Mouse (Mus musculus) lung, postnatal 36 days (tissue): ENCODE data around the gene Lcp1.

ENCODE experiments used
- DNase-seq: peaks from one replicate; pipeline ENCODE4 v3.0.0; 2022; ENCODE audit warnings: mixed read lengths

The Lcp1 gene

DNA sequence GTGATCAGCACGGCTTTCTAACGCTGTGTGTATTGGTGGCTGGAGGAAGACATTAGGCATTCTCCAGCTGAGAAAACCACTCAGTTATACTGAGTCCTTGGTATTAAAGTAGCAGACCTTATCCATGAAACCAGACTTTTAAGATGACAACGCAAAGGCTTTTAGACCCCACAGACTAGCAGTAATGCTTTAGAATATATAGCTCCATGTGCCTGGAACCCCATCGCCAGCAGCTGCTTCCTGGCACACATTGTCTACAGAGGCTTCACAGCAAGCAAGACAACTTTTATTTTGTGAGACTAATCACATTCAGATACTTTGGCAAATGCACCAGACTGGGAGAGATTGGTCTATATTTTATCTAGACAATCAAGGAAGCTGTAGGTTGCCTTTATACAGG is 75.4 kb downstream of the Lcp1 start:
- no peak for DNase-seq

DNA sequence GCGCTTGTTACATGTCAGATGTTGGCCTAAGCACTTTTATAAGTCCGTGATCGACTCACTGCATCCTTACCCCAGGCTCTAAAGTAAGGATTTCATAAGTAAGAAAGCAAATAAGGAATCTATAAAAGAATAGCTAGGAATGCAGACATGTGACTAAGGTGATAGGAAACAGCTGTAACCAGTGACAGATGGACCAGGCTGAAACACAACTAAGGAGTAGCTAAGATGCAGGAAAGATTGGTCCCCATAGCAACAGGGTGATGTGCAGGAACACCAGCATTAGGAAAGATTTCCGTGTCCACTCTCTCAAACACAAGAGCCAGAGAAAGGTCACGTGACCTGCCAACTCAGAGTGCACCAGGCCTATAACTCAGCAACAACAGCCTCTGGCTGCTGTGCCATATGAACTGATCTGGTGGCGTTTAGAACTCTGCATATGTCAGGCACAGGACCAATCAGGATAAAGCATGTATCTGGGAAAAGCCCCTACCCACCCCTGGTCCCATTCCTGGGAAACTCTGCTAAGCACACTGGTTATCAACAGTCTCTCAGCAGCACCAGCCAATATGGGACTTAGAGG is 77.8 kb downstream of the Lcp1 start:
- no peak for DNase-seq

DNA sequence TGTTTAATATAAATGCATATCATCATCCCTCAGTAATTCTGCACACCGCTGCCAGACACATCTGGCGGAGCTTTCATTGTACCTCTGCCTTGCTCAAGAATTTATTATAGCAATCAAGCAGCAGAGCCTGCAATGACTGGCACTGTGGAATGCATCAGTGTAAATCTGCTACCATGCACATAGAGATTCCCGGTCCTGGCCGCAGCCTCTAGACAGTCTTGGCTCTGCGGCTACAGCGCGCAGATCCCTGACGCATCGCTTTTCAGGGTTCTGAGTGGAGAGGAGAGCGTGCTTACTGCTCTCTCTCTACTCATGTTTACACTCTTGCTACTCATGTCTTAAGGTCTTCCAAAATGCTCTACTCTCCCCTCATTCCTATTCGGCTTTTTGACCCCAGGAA is 82.9 kb downstream of the Lcp1 start:
- no peak for DNase-seq

DNA sequence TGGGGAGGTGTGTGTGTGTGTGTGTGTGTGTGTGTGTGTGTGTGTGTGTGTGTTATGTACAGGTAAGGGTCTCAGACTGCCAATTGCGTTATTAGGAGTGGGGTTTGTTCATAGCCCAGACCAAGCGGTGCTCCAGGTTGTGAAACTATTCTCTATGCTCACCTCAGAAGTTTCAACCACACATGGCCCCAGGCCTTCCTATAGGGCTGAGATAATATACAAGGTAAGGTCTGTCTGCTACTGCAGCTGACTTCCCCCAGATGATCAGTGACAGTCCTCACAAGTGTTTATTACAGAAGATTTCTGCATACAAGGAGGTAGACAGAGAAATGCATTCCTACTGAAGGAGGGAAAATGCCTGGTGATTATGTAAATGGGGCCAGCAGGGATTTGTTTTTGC is 87.9 kb downstream of the Lcp1 start:
- DNase-seq = no peak

DNA sequence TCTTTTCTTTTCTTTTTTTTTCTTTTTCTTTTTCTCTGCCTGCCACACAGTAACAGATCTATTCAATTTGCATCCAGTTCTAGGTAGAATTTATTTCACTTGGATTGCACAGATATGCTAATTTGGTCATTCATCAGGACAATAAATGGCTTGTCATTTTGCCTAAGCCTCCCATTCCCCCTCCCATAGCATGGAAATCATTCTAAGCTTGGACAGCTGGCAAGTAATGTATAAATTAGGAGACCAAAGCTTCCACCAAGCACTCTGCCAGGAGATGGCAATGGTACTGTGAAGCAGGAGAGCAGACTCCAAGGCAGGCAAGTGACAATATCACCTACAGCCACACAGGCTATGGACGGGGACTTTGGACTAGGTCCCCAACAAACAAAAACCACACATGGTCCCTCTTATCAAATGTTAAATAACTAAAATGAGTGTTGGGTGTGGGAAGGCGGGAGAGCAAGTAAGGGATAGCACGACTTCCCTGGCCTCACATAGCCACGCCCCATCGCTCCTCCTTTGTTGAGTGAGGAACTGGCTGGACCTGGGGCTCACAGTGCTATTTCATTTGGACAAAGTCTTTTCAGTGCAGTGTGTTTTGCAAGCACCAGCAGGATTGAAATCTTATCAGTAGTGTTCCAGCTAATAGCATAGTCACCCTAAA is 88.5 kb downstream of the Lcp1 start:
- no peak for DNase-seq

DNA sequence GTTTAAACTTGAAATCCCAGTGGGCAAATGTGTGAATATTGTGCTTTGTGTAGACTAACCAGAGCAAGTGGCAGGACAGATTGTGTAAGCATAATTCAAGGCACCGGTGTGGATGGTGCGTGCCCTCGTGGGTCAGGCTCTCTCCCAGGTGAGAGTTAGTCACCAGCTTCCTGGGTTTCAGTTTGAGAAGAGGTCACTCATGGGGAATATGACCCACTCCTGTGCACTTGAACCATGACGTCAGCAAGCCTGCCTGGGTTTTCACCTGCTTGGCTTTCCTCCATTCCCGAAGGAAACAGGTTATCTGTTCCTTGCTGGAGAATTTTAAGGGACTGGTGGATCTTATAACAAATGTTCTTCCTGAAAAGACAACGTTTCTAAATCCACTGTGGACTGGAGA is 91.5 kb downstream of the Lcp1 start:
- peak; percentile 56 for DNase-seq

DNA sequence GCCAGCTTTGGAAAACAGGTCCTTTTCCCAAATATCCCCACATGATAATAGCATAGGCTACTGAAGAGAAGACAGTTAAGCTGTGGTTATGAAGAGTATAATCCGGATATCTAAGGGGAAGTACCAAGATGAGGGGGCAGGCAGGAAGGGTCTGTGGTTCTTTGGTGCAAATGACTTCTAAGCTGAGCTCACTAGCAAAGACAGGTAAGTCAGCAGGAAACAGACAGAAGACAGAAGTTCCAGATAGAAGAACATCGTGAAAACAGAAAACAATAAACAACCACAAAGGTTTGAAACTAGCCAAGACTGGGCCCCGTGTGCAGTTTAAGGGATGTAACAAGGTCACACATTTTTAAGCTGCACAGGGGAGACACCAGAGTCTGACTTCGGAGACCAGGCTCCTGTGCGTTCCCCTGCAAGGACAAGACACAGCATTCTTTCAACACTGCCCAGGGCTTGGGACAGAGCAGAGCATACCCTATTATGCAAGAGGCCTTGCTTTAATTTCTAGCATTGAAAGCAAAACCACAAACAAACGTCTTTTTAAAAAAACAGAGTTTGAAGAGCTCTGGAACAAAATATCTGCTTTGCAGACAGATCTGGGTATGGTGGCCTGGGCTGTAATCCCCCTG is 96.7 kb downstream of the Lcp1 start:
- no peak for DNase-seq

DNA sequence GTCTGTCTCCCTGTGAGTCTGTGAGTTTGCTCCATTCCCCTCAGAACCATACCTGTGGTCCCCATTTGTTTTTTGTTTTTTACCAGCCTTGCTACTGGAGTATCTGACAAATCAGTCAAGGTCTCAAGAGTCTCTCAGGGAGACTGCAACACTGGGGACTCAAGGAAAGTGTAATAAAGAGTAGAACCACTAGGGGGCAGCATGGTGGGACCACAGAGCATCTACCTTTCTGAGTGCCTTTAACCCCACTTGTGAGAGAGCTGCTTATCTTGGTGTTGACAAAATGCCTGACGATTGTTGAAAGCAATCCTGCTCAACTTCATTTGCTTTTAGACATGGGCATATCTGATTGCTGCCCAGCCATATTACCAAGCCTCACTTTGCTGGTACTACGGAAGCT is 98.9 kb downstream of the Lcp1 start:
- DNase-seq = peak; percentile 66

DNA sequence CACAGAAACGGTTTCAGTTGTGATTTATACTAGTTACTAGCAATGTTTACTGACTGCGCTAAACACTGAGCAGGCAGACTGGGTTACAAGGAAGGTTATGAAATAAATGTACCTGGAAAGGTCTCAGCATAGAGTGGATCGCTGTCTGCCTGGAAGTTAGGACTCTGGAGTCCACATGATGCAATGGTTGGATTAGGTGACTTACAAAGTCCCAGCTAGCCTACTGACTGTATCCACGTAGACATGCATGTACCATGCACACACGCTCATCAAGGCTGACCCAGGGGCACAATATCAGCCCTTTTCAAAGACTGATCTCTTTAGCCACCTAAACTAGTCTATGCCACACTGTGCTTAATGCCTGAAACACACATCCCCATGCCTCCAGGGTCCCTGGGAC is 102.2 kb downstream of the Lcp1 start:
- DNase-seq = no peak

DNA sequence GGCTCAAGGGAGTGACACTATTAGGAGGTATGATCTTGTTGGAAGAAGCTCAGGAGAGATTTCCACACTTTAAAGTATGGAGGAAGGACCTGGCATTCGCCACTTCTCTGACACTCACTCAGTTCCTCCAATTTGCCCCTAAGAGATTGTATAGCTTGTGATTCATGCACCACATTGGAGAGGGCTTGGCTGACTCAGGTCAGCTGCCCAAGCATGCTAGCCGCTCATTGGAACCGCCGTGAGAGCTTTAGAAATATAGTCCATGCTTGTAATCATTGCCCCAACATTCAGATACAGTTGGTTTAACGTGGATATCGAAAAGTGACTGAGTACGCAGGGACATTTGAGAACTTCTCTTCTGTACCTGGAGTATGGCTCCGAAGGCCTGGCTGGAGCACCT is 104.7 kb downstream of the Lcp1 start:
- DNase-seq = no peak

DNA sequence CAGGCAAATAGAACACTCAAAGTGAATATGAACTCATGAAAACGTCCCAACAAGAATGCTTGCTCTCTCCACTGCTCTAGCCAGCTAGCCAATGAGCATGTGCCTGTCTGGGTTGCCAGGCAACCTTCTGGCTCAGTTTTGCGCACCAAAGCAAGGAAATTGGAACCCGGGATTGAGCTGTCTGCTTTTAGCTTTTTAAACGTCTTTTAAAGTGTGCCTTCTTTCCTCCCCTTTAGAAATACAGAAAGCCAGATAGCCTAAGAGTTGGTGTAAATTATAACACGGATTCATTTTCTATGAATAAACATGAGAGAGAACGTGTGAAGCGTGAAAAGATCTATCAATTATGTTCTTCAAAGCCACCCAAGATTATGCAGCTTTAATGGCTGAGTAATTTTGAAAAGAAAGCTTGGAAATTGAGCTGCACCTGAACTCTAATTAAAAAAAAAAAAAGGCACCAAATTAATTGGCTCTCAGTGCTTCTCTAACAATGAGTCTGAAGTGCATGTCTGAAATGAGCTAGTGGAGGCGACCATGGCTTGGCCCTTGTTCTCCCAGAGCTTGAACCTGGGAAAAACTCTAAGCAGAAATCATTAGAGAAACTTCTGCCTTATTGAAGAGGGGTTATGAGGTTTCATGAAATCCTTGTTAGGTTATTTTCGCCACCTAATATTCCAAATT is 105.2 kb downstream of the Lcp1 start:
- DNase-seq = no peak

DNA sequence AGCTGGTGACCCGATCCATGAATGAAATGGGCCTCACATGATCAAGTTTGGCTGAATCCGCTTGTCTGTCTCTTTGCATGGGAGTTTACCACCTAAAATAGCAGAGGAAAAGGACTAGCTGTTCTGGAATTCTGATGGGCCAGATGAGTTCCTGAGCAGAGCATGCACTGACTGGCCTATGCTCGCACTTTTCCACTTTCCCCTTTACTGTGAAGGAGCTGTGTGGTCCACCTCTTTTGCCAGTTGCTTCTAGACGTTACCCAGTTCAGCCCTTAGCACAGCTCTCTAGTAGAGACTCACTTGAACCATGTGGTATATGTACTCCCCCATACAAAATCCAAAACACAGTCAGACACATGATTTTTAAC is 105.7 kb downstream of the Lcp1 start:
- no peak for DNase-seq

DNA sequence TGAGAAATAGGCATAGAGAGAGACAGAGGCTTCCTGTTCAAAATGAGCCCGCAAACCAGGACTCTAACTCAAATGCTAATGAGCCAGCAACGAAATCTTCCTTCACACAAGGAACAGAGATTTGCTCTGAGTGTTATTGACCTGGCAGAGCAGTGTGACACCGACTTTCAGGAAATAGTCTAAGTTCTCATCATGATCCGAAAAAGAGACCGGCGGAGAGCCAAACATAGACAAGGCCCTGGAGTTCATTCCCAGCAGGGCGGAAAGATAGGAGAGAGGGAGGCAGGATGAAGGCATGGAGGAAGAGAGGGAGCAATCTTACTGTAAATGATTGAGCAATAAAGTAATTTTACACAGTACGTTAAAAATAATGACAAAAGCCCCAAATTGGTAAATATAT is 106.2 kb downstream of the Lcp1 start:
- DNase-seq = no peak

DNA sequence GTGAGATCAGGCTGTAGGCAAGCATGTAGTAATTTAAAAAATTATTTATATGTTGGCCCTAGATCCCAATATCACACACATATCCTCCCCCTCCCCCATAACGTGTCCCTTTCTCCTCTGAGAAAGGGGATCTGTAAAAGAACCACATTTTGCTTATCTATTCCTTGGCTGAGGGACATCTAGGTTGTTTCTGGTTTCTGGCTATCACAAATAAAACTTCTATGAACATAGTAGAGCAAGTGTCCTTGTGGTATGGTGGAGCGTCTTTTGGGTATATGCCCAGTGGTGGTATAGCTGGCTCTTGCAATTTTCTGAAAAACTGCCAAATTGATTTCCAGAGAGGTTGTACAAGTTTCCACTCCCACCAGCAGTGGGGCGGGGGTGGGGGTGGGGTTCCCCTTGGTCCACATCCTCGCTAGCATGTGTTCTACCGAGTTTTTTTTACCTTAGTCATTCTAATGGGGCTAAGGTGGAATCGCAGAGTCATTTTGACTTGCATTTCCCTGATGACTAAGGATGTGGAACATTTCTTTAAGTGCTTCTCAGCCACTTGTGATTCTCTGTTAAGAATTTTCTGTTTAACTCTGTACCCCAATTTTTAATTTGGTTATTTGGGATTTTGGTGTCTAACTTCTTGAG is 107.3 kb downstream of the Lcp1 start:
- DNase-seq = no peak

DNA sequence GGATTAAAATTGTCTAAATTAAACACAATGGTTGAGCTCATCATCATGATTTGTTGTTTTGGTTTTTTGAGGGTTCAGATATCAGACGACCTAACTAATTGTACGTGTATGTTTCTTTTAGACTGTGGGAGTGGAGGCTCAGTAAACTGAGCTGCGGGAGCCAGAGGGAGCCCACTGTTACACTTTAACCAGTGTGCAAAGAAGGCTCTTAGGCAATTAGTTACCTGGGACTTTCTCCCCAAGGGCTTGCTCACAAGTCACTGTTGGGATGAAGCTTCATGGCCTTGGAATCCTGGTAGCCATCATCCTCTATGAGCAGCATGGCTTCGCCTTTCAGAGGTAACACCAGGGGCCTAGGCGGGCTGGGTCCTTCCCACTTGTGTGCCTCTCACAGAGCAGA is 111.2 kb downstream of the Lcp1 start, which contains the start of gene Cpb2:
Cpb2 (plus strand) TSS at position 201 of the 400 bp plus-strand sequence.
- no peak for DNase-seq

DNA sequence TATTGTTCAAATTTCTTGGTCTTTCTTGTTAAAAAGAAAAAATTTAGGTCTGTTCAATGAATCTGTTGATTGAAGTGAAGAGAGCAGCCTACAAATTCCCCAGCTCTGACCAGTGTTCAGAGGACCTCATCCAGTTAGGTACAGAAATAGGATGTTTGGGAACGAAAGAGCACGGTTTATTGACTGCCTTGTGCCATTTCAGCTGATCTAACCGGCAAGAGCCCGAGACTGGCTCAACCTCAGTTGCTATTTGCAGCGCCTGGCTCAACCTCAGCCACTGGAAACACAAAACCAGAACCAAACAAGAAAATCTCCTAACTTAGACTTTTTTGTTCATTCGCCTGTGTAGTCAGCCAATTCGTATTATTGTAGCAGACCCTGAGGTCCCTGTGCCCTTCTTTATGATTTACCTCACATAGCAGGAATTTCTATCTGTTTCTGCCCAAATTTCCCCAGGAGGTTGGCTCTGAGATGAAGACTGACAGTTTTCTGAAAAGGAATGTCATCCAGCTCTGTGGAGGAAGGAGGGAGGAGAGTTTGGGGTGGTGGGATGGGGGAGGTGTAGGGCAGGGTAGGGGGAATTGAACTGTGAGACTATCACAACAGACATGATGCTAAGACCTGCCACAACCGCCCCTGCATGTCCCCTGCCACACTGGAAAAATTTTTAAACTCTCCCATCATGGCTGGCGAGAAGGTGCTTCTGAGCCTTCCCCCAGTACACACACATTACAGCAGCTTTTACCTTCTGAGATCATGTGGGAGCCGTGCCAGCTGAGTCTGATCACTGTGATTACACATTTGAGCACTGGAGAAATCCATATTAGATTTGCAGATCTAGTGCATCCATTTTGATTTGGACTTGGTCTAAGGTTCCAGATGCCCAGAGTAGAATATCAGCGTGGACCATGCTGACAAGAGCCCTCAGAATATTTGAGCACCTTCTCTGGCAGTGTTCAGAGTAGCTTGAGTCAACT is 115.4 kb downstream of the Lcp1 start:
- no peak for DNase-seq

DNA sequence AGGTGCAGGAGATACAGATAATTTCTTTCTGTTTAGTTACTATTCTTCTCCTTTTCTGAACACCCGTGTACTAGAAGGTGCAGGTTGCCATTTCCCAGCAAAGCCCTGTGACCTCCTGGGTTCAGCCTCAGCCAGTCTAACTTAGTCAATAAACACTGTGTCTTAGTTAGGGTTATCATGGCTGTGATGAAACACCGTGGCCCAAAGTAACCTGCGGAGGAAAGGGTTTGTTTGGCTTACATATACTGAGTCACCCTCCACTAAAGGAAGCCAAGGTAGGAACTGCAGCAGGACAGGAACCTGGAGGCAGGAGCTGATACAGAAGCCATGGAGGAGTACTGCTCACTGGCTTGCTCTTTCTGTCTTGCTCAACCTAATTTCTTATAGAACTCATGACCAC is 119.5 kb downstream of the Lcp1 start:
- DNase-seq = no peak

DNA sequence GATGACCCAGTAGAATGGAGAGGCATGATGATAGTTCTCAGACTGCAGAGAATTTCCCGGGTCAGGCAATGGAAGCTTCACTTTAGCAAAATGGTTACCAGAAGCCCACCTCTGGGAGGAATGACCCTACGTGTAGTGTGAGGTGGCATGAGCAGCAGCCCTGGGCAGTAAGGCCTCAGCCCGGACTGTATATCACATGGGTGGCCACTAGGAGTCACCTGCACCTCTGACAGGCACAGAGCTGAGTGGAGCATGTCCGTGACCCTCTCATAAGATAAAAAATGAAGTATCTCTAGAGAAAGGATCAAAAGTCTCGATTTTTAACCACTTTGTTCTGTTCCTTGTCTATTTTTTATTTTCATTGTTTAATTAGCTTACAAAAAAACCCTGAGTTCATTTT is 125.6 kb downstream of the Lcp1 start:
- peak; percentile 15 for DNase-seq

DNA sequence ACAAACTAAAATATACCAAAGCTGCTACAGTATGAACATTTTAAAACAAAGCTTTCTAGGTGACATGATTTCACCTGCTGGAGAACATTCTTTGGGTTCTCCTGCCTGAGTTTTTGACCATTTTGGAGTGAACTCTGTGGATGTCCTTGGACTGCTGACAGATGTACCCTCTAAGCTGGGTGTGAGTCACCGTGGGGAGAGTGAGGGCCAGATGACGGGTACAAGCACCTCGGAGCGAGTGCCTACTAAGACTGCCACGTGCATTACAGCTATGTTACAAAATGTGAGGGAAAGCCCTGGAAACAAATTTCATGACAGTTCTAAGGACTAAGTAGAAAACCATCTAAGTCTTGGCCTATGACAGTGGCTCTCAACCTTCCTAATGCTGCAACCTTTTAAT is 138.6 kb downstream of the Lcp1 start:
- no peak for DNase-seq

DNA sequence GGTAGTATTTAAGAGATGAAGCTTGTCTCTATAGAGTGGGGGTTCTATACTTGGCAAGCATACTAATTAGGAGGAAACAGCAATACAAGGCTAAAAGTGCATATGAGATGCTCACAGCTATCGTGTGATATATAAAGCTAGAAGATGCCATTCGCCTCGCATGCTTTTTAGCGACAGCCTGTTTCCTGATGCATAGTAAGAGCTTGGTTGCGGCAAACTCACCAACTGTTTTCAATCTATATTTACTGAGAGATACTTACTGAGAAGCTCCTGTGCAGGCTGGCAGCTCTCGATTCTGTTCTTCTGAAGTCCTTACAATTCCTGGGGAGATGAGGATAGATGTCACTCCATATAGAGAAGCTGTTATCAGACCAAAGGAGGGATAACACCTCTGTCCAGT is 148.8 kb downstream of the Lcp1 start:
- no peak for DNase-seq

DNA sequence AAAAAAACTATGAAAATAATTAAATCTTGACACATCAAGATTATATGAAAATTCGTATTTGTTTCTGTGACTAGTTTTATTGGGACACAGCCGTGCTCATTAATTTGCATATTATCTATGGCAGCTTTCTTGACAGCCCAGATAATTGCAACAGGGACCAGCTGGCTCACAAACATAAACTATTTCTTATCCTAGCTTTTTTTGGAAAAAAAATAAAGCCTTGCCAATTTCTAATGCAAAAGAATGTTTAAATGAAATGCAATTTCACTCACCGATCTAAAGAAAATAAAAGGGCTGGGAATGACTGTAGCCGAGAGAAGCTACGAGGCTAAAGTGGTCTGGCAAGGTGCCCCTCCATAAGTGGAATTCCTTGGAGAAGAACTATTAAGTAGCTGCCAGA is 149.5 kb downstream of the Lcp1 start:
- no peak for DNase-seq
